Mouse (Mus musculus): ENCODE results near the gene Nt5dc3.
A peak's percentile ranks its signal among the peaks of the same experiment; 100 is the strongest.

The Nt5dc3 gene

DNA sequence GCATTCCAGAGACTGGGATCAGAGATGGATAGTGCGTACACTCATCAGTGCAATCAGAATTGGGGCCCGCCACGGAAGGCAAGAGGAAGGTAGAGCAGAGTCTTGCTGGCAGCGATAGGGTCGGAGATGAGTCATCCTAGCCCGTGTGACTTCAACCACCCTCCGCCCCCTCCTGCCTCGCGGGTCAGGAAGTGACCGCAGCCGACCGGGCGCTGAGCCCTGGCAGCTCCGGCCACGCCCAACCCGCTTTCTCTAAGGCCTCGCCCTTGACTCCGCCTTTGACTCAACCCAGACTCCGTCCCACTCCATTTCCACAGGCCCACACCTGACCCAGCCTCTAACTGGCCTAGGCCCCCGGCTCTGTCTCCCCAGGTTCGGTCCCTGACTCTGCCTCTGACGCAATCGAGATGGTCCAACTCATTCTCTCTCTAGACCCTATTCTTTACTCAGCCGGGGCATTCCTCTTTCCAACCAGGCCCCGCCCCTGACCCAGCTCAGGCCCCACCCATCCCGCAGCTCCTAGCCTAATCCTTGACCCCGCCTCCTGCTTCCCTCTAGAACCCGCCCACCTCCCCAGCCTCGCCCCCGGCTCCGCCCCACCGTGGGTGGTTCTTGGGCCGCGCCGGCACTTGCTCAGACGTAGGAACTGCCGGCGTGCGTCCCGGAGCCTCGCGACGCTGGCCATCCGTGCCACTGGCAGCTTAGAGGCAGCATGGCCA lies at the start of gene Nt5dc3:
Nt5dc3 (plus strand) TSS at position 608 of the 719 bp plus-strand sequence.
- DNase-seq (ENCODE audit: low spot score): peak; percentile 97

- DNase-seq (ENCODE audit: low spot score): peak; percentile 52
Observed at GRCm38 (mm10) chr10:86730823-86731499, 47.8 kb upstream of the Nt5dc3 start.

- no peak for DNase-seq (ENCODE audit: low spot score)
Observed at GRCm38 (mm10) chr10:86731500-86731863, 47.3 kb upstream of the Nt5dc3 start.

DNA sequence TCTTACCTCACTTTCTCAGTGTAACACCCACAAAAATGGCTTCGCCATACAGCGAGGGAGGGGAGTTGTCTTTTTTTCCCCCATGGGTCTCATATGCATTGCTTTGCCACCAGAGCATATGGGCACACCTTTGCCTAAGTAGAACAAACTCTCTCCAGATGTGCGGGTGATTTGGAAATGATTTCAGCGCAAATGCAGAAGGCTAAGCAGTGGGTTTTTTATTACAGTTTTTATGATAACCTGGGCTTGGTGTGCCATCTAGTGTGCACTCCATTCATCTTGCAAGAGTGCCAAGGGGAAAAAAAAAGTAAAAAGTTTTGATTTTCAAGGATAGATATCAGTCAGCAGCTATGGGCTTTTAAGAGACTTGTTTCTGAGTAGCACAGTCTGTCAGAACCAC lies 43.8 kb upstream of the Nt5dc3 start:
- DNase-seq (ENCODE audit: low spot score): no peak

DNA sequence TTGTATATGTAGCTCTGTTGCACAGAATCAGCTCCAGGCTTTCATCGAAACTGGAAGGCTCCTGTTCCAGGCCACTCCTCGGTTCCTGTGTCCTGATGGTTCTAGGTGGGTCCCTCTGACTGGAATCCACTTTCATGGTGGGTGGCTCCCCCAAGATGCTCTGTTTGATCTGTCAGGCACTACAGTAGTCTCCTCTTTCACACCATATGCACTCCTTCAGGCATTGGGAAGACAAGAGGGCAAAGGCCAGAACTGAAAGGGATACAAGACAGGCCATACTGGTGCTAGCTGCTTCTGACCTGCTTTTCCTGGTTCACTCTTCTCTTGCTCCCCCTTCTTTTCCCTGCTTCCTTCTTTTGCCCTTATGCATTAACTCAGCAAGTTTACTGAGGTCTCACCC lies 35.9 kb upstream of the Nt5dc3 start:
- DNase-seq (ENCODE audit: low spot score): no peak

DNA sequence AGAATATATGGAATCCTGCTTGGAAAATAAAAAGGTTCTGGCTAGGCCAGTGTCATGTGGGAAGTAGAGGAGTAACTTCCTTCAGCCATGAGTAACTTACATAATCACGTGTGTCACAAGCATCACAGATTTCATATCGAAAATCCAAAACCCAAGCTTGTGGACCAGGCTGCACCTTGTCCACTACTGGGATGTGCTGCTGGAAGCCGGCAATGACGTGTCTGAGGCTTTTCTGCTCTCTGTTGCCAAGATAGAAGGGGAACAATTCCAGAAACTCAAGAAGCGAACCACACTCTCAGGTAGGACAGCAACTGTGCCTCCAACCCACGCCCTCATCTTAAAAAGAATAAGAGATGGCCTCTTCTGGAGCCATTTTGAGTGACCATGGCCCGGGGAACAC lies 34.5 kb upstream of the Nt5dc3 start:
- no peak for DNase-seq (ENCODE audit: low spot score)

DNA sequence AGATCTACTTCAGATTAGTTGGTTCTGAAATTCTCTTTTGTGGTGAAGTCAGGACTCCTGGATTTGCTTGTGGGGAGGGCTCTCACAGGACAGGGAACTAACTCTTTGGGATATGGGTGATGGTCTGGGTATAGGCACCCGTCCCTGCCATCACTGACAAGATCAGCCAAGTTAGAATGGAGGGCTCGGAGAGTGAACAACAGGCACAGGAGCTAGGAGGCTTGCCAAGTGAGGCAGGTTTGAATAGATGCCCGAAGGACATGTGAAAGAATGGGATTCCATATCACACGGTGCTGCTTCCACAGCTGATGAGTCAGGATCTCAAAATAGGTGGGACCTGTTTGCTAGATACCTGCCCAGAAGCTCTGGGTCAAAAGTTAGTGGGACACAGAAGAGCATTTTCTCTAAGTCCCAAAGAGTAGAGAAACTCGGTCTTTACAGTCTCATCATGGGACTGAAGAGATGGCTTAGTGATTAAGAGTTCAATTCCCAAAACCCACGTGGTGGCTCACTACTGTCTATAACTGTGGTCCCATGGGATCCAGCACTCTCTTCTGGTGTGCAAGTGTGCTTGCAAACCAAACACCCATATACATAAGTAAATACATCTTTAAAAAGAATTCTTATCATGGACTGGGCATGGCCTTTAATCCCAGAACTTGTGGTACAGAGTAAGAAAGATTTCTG lies 22.8 kb upstream of the Nt5dc3 start:
- no peak for DNase-seq (ENCODE audit: low spot score)

DNA sequence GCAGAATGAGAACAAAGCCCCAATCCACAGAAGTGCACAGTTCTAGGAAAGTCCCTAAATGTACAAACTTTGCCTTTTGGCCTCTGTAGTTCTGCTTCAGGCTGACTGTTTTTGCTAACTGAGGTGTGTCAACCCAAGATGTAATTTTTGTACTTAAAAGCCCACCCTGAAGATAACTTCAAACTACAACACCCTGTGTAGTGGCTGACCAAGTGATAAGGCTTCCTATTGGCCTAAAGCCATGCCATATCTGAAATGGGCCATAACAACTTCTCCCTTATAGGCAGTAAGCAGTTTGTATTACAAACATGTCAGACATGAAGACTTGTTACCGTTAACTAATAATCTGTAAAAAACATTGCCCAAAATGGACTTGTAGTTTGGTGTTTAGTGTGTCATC lies 21.1 kb upstream of the Nt5dc3 start:
- no peak for DNase-seq (ENCODE audit: low spot score)

- DNase-seq (ENCODE audit: low spot score): no peak
Observed at GRCm38 (mm10) chr10:86758211-86758610, 20.6 kb upstream of the Nt5dc3 start.

DNA sequence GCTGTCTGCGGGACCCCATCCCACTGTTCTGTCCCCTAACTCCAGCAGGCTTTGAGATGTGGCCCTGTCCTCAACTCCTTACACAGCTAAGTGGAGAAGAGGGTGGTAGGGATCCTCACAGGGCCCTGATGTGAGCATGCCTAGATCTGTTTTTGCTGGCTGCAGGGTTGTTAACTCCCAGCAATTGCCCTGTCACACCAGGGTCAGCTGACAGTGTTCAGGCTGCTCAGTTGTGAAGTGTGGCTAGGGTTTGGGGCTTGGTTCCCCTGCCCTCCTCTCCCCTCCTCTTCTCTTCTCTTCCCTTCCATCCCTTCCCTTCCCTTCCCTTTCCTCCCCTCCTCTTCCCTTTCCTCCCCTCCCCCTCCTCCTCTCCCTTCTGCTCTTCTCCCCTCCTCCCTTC lies 17.6 kb upstream of the Nt5dc3 start:
- no peak for DNase-seq (ENCODE audit: low spot score)

DNA sequence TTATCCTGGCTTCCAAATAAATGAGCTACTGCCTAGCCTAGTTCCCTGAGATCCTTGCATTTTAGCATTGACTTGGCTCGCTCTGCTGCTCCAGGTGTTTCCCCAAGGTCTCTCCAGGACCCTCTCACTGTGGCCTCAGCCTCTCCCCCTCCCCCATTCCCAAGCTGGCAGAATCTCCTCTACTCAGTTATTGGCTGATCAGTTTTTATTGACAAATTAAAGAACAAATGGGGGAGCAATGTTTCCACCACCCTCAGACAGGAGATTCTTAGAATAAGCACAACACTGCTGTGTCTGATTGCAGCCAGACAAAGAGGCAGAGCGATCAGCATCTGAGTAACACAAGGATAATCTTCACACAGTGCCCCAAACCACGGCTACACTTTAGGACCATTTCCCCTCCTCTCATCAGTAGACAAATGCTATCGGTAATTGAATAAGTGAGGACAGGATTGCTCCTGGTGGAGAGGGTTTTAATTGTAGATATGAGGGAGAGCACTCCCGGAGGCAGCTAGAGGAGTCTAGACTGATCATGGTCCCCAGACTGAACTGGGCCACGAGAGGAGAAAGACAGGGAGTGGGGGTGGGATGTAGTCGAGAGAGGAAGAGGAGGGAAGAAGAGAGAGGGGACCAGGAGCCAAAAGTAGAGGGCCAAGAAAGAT lies 17.0 kb upstream of the Nt5dc3 start:
- DNase-seq (ENCODE audit: low spot score): no peak

DNA sequence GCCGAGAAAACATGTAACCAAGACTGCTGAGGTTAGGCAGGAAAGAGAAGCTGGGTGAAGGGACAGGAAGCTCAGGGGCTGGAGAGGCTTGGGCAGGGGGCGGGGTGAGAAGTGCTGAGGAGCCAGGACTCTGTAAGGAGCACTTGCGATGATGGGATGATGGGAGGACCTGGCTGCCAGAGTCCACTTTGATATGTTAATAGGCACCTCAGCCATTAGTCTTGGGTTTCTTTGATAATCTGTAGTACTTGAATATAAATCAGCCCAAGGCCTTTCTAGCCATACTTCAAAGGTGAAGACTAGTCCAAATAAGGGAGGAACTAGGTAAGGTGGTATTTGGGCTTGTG lies 16.4 kb upstream of the Nt5dc3 start:
- no peak for DNase-seq (ENCODE audit: low spot score)

DNA sequence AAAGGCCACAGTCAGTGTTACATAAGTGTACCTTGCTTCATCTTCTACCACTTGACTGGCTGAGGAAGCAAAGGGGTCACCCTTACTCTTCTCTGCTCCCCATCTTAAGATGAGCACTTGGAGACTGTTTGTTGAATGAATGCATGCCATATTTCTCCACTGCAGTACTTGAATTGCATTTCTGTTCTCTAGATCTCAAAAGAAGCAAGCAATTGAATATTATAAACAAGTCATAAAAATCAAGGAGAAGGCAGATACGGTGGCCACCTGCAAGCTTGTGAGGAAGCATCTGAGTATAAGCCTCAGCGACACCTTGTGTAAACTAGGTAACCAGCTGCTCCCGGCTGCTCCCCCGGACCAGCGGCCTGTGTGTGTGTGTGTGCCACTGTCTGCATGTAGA lies 15.1 kb upstream of the Nt5dc3 start, which contains the start of gene Gm49358:
Gm49358 (plus strand) TSS at position 301 of the 400 bp plus-strand sequence.
- DNase-seq (ENCODE audit: low spot score): no peak

DNA sequence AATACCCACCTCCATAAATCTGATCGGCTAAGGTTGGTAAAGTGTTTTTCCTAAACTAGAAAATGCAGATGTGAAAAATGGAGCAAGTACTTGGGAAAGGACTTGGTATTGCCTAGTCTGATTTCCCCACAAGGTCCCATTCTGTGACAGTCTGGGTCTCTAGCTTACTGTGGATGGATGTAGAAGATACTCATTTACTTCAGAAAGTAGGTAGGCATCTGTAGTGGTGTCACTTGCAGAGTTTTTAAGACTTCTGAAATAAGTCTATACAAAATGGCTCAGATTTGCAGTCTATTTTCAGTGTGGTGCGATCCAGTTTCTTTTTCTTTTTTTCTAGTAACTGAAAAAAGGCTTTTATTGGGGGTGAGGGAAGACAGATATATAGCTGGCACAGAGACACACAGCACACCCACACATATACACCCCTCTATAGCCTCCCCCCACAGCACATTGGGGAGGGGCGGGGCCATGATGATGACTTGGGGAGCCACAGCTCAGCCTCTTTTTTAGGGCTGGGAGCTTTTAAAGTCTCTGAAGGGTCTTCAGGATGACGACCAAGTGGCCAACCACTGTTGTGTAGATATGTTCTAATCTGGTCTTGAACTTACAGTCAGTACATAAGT lies 13.3 kb upstream of the Nt5dc3 start:
- no peak for DNase-seq (ENCODE audit: low spot score)

DNA sequence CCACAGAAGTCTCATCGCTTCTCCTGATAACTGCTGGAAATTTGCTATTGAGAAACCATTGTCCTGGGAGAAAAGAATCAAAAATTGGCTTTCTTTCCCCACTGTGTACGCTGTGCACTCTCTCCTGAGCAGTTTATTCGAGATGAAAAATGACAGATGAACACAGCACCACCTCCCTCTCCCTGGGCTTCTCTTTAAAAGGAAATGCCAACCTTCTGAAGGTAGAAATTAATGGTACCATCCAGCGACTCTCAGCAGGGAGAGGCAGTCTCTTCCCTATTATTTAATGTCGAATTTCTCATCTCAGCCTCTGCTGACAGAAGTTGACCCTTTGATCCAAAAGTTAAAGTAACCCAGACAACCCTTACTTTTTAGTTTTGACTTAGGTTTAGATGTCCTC lies 9.6 kb upstream of the Nt5dc3 start:
- no peak for DNase-seq (ENCODE audit: low spot score)

DNA sequence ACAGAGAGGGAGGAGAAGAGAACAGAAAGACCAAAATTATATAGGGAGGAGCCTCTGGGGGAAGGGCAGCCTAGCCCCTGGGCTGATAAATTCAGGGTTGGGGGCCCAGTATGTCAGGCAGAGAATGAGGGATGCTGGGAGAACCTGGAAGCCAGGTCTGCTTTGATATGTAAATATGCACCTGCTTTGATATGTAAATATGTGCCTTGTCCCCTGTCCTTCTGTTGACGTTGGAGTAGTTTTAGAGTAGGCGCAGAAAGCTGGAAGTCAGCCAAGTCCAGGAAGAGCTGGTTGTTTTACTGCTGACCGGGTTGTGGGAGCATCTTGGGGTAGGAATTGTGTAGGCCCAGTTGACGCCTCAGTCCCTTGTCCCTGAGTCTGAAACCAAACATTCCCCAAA lies 9.0 kb upstream of the Nt5dc3 start:
- no peak for DNase-seq (ENCODE audit: low spot score)

DNA sequence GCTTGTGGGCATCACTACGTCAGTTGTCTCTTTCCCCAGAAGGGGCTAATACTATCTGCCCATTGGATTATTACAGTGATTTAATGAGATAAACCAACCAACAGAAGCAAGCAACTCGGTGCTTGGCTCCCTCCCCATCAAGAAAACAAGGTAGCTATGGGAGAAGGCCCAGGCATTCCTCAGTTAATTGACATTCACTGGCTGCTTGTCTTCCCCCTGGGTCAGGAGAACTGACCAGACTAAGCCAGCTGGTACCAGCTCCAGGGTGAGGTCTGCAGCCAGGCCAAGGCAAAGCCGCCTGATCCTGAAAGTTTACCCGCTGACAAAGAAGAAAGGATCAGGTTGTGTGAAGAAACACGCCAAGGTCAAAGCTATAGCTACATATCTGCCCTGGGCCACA lies 7.1 kb upstream of the Nt5dc3 start:
- DNase-seq (ENCODE audit: low spot score): no peak

DNA sequence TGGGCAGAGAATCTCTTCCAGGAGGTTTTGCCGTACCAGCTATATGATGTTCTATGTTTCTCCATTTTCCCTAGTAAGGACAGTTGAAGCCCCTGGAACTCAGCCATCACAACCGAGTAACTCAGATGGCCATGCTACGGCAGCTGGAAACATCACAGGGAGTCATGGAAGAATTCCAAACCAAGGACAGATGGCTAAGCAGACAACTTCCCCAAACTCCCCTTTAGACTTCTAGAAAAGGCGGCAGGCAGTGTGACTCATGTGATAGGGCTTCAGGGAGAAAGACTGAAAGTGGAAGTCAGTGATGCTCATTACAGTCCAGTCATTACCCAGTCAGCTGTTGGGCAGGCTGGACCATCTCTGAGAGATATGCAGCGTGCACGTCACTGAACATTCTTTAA lies 6.6 kb upstream of the Nt5dc3 start:
- no peak for DNase-seq (ENCODE audit: low spot score)

DNA sequence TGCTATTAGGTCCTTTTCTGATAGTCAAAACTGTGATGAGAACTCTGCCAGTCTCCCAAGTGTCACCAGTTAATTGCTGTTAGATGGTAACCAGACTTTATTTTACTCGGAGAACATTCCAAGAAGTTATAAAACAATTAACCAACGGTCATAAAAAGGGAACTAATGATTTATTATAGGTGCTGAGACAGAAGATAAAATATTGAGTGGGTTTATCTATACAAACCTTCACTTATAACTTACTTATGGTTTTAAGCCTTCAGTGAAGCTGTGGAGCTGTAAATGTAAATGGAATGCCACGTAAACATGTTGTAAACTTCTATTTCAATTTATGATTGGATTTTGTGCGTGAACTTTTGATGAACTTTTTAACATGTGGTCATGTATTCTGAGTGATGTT lies 5.4 kb upstream of the Nt5dc3 start:
- no peak for DNase-seq (ENCODE audit: low spot score)

DNA sequence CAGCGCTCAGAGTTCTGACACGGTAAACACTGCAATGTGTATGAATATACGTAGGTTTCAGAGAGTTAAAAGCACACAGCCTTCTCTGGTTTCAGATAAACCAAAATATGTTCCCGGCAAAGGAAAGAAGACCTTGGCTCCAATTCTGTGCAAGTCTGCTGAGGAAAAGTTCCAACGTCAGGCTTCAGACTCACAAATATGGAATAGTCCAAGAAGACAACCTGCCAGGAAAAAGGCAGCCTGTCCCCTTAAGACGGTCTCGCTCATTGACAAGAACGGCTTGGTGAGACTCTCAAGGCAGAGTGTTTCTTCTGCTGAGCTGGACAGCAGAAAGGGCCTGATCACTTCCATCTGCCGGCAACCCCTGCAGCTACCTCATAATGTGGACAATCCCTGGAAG lies 2.5 kb upstream of the Nt5dc3 start:
- no peak for DNase-seq (ENCODE audit: low spot score)

GRCm38 (mm10) chr10:86777614-86778319 lies 1.0 kb upstream of the Nt5dc3 start:
- DNase-seq (ENCODE audit: low spot score): no peak

Measured in ovary, adult 18-20 months (tissue).